Mouse (Mus musculus): ENCODE measurements at regions not wholly inside any gene's neighbourhood (a gene's known extent, or its start where the extent isn't known, plus 50 kb on each side); places are given as distances from the start of the nearest gene placed in this dataset.

- no peak overlapping the region for H3K27ac ChIP-seq (ENCODE audit: insufficient read depth, low read depth, low read length)
- TF ChIP-seq POLR2A (IDR thresholded peaks at IDR 0.05; ENCODE audit: insufficient read depth, low read depth, low read length) (no peak), CTCF (IDR thresholded peaks at IDR 0.05; ENCODE audit: insufficient read depth, low read depth, low read length) (peak; percentile 59)
- H3K4me3 ChIP-seq (ENCODE audit: insufficient read depth, low read depth, low read length): no peak overlapping the region
- H3K4me1 ChIP-seq (ENCODE audit: control insufficient read depth, insufficient read depth, low read length): no peaks in the 10 kb centered on the region
- 38% methylated on average over 5 of the region's 5 CpGs for WGBS
These were observed 127.1 kb upstream of the Sash1 start for GRCm38 (mm10) chr10:9012829-9013548.

GRCm38 (mm10) chr10:9011906-9012305 is 126.0 kb upstream of the Sash1 start:
- TF ChIP-seq POLR2A (IDR thresholded peaks at IDR 0.05; ENCODE audit: insufficient read depth, low read depth, low read length) (no peak), CTCF (IDR thresholded peaks at IDR 0.05; ENCODE audit: insufficient read depth, low read depth, low read length) (no peak)
- H3K27ac ChIP-seq (ENCODE audit: insufficient read depth, low read depth, low read length): no peak overlapping the region

GRCm38 (mm10) chr10:9010191-9010590 is 124.3 kb upstream of the Sash1 start:
- Histone ChIP-seq H3K4me3 (ENCODE audit: insufficient read depth, low read depth, low read length) (no peak overlapping the region), H3K27ac (ENCODE audit: insufficient read depth, low read depth, low read length) (no peak overlapping the region), H3K4me1 (ENCODE audit: control insufficient read depth, insufficient read depth, low read length) (peaks cover 4% of the 10 kb centered on the region; the same call in 1 of the 2 replicates)
- TF ChIP-seq POLR2A (IDR thresholded peaks at IDR 0.05; ENCODE audit: insufficient read depth, low read depth, low read length) (no peak), CTCF (IDR thresholded peaks at IDR 0.05; ENCODE audit: insufficient read depth, low read depth, low read length) (no peak)
- WGBS: 94% methylated on average over 13 of the region's 13 CpGs

More at GRCm38 (mm10) chr10:9011906-9012305, 126.0 kb upstream of the Sash1 start:
- H3K4me3 ChIP-seq (ENCODE audit: insufficient read depth, low read depth, low read length): no peak overlapping the region
- no peaks in the 10 kb centered on the region for H3K4me1 ChIP-seq (ENCODE audit: control insufficient read depth, insufficient read depth, low read length)
- 80% methylated on average over 2 of the region's 2 CpGs for WGBS

- WGBS: 82% methylated on average over 10 of the region's 10 CpGs
- TF ChIP-seq POLR2A (IDR thresholded peaks at IDR 0.05; ENCODE audit: insufficient read depth, low read depth, low read length): no peak
- TF ChIP-seq CTCF (IDR thresholded peaks at IDR 0.05; ENCODE audit: insufficient read depth, low read depth, low read length): no peak
- Histone ChIP-seq H3K4me3 (ENCODE audit: insufficient read depth, low read depth, low read length) (no peak overlapping the region), H3K27ac (ENCODE audit: insufficient read depth, low read depth, low read length) (no peak overlapping the region), H3K4me1 (ENCODE audit: control insufficient read depth, insufficient read depth, low read length) (peaks cover 8% of the 10 kb centered on the region)
These were observed 119.5 kb upstream of the Sash1 start for GRCm38 (mm10) chr10:9005140-9005909.

GRCm38 (mm10) chr10:9002261-9002660 is 116.4 kb upstream of the Sash1 start:
- Histone ChIP-seq H3K27ac (ENCODE audit: insufficient read depth, low read depth, low read length) (no peak overlapping the region), H3K4me3 (ENCODE audit: insufficient read depth, low read depth, low read length) (no peak overlapping the region), H3K4me1 (ENCODE audit: control insufficient read depth, insufficient read depth, low read length) (peaks cover 8% of the 10 kb centered on the region)
- WGBS: 88% methylated on average over 5 of the region's 5 CpGs
- TF ChIP-seq POLR2A (IDR thresholded peaks at IDR 0.05; ENCODE audit: insufficient read depth, low read depth, low read length): no peak
- no peak for TF ChIP-seq CTCF (IDR thresholded peaks at IDR 0.05; ENCODE audit: insufficient read depth, low read depth, low read length)

GRCm38 (mm10) chr10:8998758-8999398 is 113.0 kb upstream of the Sash1 start:
- WGBS: 69% methylated on average over 5 of the region's 5 CpGs
- TF ChIP-seq CTCF (IDR thresholded peaks at IDR 0.05; ENCODE audit: insufficient read depth, low read depth, low read length) (no peak), POLR2A (IDR thresholded peaks at IDR 0.05; ENCODE audit: insufficient read depth, low read depth, low read length) (no peak)
- H3K4me3 ChIP-seq (ENCODE audit: insufficient read depth, low read depth, low read length): no peak overlapping the region
- H3K4me1 ChIP-seq (ENCODE audit: control insufficient read depth, insufficient read depth, low read length): no peaks in the 10 kb centered on the region; the same call in 1 of the 2 replicates
- H3K27ac ChIP-seq (ENCODE audit: insufficient read depth, low read depth, low read length): no peak overlapping the region

GRCm38 (mm10) chr10:8998356-8998755 is 112.5 kb upstream of the Sash1 start:
- TF ChIP-seq POLR2A (IDR thresholded peaks at IDR 0.05; ENCODE audit: insufficient read depth, low read depth, low read length) (no peak), CTCF (IDR thresholded peaks at IDR 0.05; ENCODE audit: insufficient read depth, low read depth, low read length) (no peak)
- WGBS: 88% methylated on average over 2 of the region's 2 CpGs
- H3K27ac ChIP-seq (ENCODE audit: insufficient read depth, low read depth, low read length): no peak overlapping the region

GRCm38 (mm10) chr10:8995097-8995496 is 109.2 kb upstream of the Sash1 start:
- no peak overlapping the region for H3K27ac ChIP-seq (ENCODE audit: insufficient read depth, low read depth, low read length)
- no peaks in the 10 kb centered on the region for H3K4me1 ChIP-seq (ENCODE audit: control insufficient read depth, insufficient read depth, low read length)
- no peak overlapping the region for H3K4me3 ChIP-seq (ENCODE audit: insufficient read depth, low read depth, low read length)
- WGBS: 53% methylated on average over 3 of the region's 3 CpGs
- TF ChIP-seq POLR2A (IDR thresholded peaks at IDR 0.05; ENCODE audit: insufficient read depth, low read depth, low read length): no peak
- no peak for TF ChIP-seq CTCF (IDR thresholded peaks at IDR 0.05; ENCODE audit: insufficient read depth, low read depth, low read length)

More at GRCm38 (mm10) chr10:8998356-8998755, 112.5 kb upstream of the Sash1 start:
- no peak overlapping the region for H3K4me3 ChIP-seq (ENCODE audit: insufficient read depth, low read depth, low read length)
- no peaks in the 10 kb centered on the region for H3K4me1 ChIP-seq (ENCODE audit: control insufficient read depth, insufficient read depth, low read length)

GRCm38 (mm10) chr10:8986339-8986738 is 100.5 kb upstream of the Sash1 start:
- H3K4me1 ChIP-seq (ENCODE audit: control insufficient read depth, insufficient read depth, low read length): no peaks in the 10 kb centered on the region
- WGBS: 57% methylated on average over 7 of the region's 7 CpGs
- TF ChIP-seq POLR2A (IDR thresholded peaks at IDR 0.05; ENCODE audit: insufficient read depth, low read depth, low read length) (no peak), CTCF (IDR thresholded peaks at IDR 0.05; ENCODE audit: insufficient read depth, low read depth, low read length) (no peak)
- H3K27ac ChIP-seq (ENCODE audit: insufficient read depth, low read depth, low read length): no peak overlapping the region
- H3K4me3 ChIP-seq (ENCODE audit: insufficient read depth, low read depth, low read length): no peak overlapping the region

All from olfactory bulb, adult 2 months (tissue).